8 mouse cellular contexts compared by ENCODE assay signal in the genomic region with DNA sequence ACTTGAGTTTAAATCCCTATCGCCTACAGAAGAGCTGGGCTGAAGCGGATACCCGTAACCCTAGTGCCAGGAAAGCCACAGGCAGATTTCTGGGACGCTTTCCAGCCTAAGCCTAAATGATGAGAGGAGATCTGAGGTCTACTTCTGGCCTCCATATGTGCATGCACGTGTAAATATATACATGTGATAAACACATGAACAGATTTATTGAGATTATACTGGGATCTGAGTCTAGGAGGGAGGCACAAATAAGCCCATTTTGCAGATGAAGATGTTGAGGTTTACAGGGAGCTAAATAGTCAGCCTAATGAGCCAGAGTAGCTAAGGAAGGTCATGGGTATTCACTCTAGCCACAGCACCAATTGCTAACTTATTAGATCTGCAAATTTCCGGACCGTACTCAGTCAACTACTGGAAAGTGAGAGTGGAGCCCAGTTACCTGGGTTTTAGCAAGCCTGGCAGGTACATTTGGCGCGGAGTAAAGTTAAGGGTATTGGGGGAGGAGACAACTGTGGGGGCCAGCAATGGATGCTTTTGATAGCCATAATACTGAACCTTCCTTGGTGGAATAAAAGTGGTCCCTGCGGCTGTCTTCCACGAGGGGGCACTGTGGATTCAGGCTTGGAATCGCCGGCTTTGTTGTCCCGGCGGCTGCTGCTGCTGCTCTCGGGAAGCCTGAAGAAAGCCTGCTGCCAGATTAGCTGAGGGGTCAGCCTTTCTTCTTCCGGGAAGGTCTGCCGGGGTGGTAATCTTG. TPM values are rescaled to one million over a fixed set of nuclear protein-coding genes. Genes with fewer than 3 reads are reported as not detected.
A peak's percentile ranks its signal among the peaks of the same experiment; 100 is the strongest.
DNase-seq lines count a peak whose midpoint lies in the region; ATAC-seq and TF ChIP-seq lines count a peak whose summit lies in the region.

No protein-coding gene starts in this region.

- no peaks in the 10 kb centered on the region; the same call in 1 of the 2 replicates for H3K9me3 ChIP-seq in forebrain, embryonic 13.5 days (replicated peaks)
- no peaks in the 10 kb centered on the region for H3K9me3 ChIP-seq in heart, postnatal 0 days (replicated peaks; ENCODE audit: control insufficient read depth, low read length)
- H3K9me3 ChIP-seq in liver, embryonic 12.5 days (replicated peaks): no peaks in the 10 kb centered on the region
- no peaks in the 10 kb centered on the region for H3K9me3 ChIP-seq in stomach, embryonic 16.5 days (replicated peaks; ENCODE audit: control insufficient read depth, low read length)

- peak; percentile 71 for ATAC-seq in forebrain, embryonic 13.5 days
- ATAC-seq in heart, postnatal 0 days (ENCODE audit: insufficient read depth, low read depth): peak; percentile 56
- ATAC-seq in liver, embryonic 12.5 days: peak; percentile 47
- ATAC-seq in stomach, embryonic 16.5 days (ENCODE audit: insufficient read depth, low FRiP score): peak; percentile 70

- H3K36me3 ChIP-seq in forebrain, embryonic 13.5 days (ENCODE audit: poor library complexity, severe bottlenecking): peaks cover 40% of the 10 kb centered on the region
- H3K36me3 ChIP-seq in heart, postnatal 0 days (replicated peaks; ENCODE audit: control insufficient read depth, insufficient read depth, low read length): peaks cover 38% of the 10 kb centered on the region
- peaks cover 49% of the 10 kb centered on the region for H3K36me3 ChIP-seq in liver, embryonic 12.5 days
- H3K36me3 ChIP-seq in stomach, embryonic 16.5 days (ENCODE audit: control insufficient read depth, insufficient read depth, low read length): peaks cover 20% of the 10 kb centered on the region

- DNase-seq in CD8-positive naive resting alpha-beta T cell, adult 2 months (ENCODE audit: low read depth in 2 of 2, low spot score in 2 of 2): peak; percentile 31 to 55
- DNase-seq in c-Kit-positive CD71-positive TER-119-positive erythroid progenitor cells, embryonic 14.5 days (ENCODE audit: low spot score): peak; percentile 47
- DNase-seq in heart, postnatal 0 days (ENCODE audit: low spot score): peak; percentile 81
- peak; percentile 83 to 86 for DNase-seq in kidney, postnatal 25 days
- DNase-seq in neural tube, embryonic 10.5 days (ENCODE audit: extremely low spot score, low spot score): peak; percentile 93

- H3K4me2 ChIP-seq in forebrain, embryonic 13.5 days: peak overlapping the region; percentile 37
- H3K4me2 ChIP-seq in heart, postnatal 0 days (ENCODE audit: low read depth, low read length): peak overlapping the region; percentile 28
- peak overlapping the region; percentile 16; the same call in 1 of the 2 replicates for H3K4me2 ChIP-seq in liver, embryonic 12.5 days
- peak overlapping the region; percentile 43 for H3K4me2 ChIP-seq in stomach, embryonic 16.5 days (ENCODE audit: low read depth, low read length)

- peak; percentile 95 for TF ChIP-seq CTCF in heart, postnatal 0 days (IDR thresholded peaks at IDR 0.05; ENCODE audit: low read depth)

- peak overlapping the region; percentile 90 for H3K27ac ChIP-seq in forebrain, embryonic 13.5 days
- no peak overlapping the region; the same call in 1 of the 2 replicates for H3K27ac ChIP-seq in heart, postnatal 0 days (ENCODE audit: low read depth)
- peak overlapping the region; percentile 25; the same call in 1 of the 2 replicates for H3K27ac ChIP-seq in liver, embryonic 12.5 days
- peak overlapping the region; percentile 57; the same call in 1 of the 2 replicates for H3K27ac ChIP-seq in stomach, embryonic 16.5 days (ENCODE audit: low read length)

- TF ChIP-seq EP300 in heart, postnatal 0 days (IDR thresholded peaks at IDR 0.05; ENCODE audit: low read depth): no peak

- H3K4me1 ChIP-seq in forebrain, embryonic 13.5 days: peaks cover 25% of the 10 kb centered on the region
- H3K4me1 ChIP-seq in heart, postnatal 0 days (ENCODE audit: control insufficient read depth, insufficient read depth): no peaks in the 10 kb centered on the region
- H3K4me1 ChIP-seq in liver, embryonic 12.5 days: peaks cover 12% of the 10 kb centered on the region
- H3K4me1 ChIP-seq in stomach, embryonic 16.5 days (ENCODE audit: control insufficient read depth, insufficient read depth, low read length): peaks cover 8% of the 10 kb centered on the region

- H3K9ac ChIP-seq in forebrain, embryonic 13.5 days: peak overlapping the region; percentile 57
- H3K9ac ChIP-seq in heart, postnatal 0 days (replicated peaks; ENCODE audit: low read depth, low read length): no peak overlapping the region
- H3K9ac ChIP-seq in liver, embryonic 12.5 days: no peak overlapping the region
- peak overlapping the region; percentile 68 for H3K9ac ChIP-seq in stomach, embryonic 16.5 days (ENCODE audit: low read length)

- no peak overlapping the region for H3K4me3 ChIP-seq in forebrain, embryonic 13.5 days
- H3K4me3 ChIP-seq in heart, postnatal 0 days (ENCODE audit: low read depth, low read length): no peak overlapping the region
- H3K4me3 ChIP-seq in liver, embryonic 12.5 days: no peak overlapping the region
- no peak overlapping the region for H3K4me3 ChIP-seq in stomach, embryonic 16.5 days (replicated peaks; ENCODE audit: low read length)

- H3K27me3 ChIP-seq in forebrain, embryonic 13.5 days: no peaks in the 10 kb centered on the region
- H3K27me3 ChIP-seq in heart, postnatal 0 days (ENCODE audit: control insufficient read depth, insufficient read depth, low read length): no peaks in the 10 kb centered on the region
- H3K27me3 ChIP-seq in liver, embryonic 12.5 days (replicated peaks): no peaks in the 10 kb centered on the region
- no peaks in the 10 kb centered on the region for H3K27me3 ChIP-seq in stomach, embryonic 16.5 days (ENCODE audit: control insufficient read depth, insufficient read depth, low read length)

- 16% methylated on average over 18 of the region's 18 CpGs for WGBS in forebrain, embryonic 13.5 days
- 19% methylated on average over 18 of the region's 18 CpGs for WGBS in heart, postnatal 0 days
- 18% methylated on average over 18 of the region's 18 CpGs for WGBS in liver, embryonic 12.5 days (ENCODE audit: insufficient replicate concordance)
- WGBS in stomach, embryonic 16.5 days: 17% methylated on average over 18 of the region's 18 CpGs

RNA-seq across cellular contexts. Expression of gene Rps24, which starts 13.3 kb away (rescaled TPM):
- 701 and 859 TPM in 2 replicates for polyA plus RNA-seq in forebrain, embryonic 13.5 days (2015; fragmentation: Nextera tagmentation; extraction: Ambion mirVana)
- 1,343 and 1,619 TPM in 2 replicates for total RNA-seq in heart, postnatal 0 days (2014; rRNA removed; ENCODE audit: low replicate concordance)
- polyA plus RNA-seq in heart, postnatal 0 days (2015; fragmentation: Nextera tagmentation; extraction: Ambion mirVana): 690 and 717 TPM in 2 replicates
- polyA plus RNA-seq in liver, embryonic 12.5 days (2016; fragmentation: Nextera tagmentation; extraction: Ambion mirVana): 1,045 and 1,076 TPM in 2 replicates
- 701 and 860 TPM in 2 replicates for polyA plus RNA-seq in stomach, embryonic 16.5 days (2015; fragmentation: Nextera tagmentation; extraction: Ambion mirVana)

RNA-seq across cellular contexts. Expression of gene Polr3a, which starts 13.4 kb away (rescaled TPM):
- polyA plus RNA-seq in forebrain, embryonic 13.5 days (2015; fragmentation: Nextera tagmentation; extraction: Ambion mirVana): 22.1 and 23.2 TPM in 2 replicates
- total RNA-seq in heart, postnatal 0 days (2014; rRNA removed; ENCODE audit: low replicate concordance): 6.5 and 23.1 TPM in 2 replicates
- polyA plus RNA-seq in heart, postnatal 0 days (2015; fragmentation: Nextera tagmentation; extraction: Ambion mirVana): 5.3 and 7.1 TPM in 2 replicates
- 10.8 and 14.0 TPM in 2 replicates for polyA plus RNA-seq in liver, embryonic 12.5 days (2016; fragmentation: Nextera tagmentation; extraction: Ambion mirVana)
- 14.9 and 16.9 TPM in 2 replicates for polyA plus RNA-seq in stomach, embryonic 16.5 days (2015; fragmentation: Nextera tagmentation; extraction: Ambion mirVana)

Comparison
In these comparisons a context has a peak if more than half of its experiments do, and no peak if none do; other contexts are left out.
1. DNase-seq: peak in every context shown above with its lines; median percentile 93 in neural tube, embryonic 10.5 days; 84 in kidney, postnatal 25 days; 81 in heart, postnatal 0 days; 47 in c-Kit-positive CD71-positive TER-119-positive erythroid progenitor cells, embryonic 14.5 days; 43 in CD8-positive naive resting alpha-beta T cell, adult 2 months.
2. H3K9ac ChIP-seq: peak in forebrain, embryonic 13.5 days (single experiment) and stomach, embryonic 16.5 days (single experiment); none in heart, postnatal 0 days (single experiment) and liver, embryonic 12.5 days (single experiment).
3. Peak in every context shown above with its lines, with median percentiles within 50 percentile points of each other: ATAC-seq and H3K4me2 ChIP-seq.